Mouse (Mus musculus) fibroblast of lung, adult 2 months (primary cell): ENCODE data around the gene Tec.
"Not testable (repeated sequence)": the region's sequence is repeated elsewhere in the genome, so short reads cannot be mapped to it uniquely, and the experiment has no call there.

Experiments used
- DNase-seq: peaks from one replicate; pipeline ENCODE4 v3.0.0-alpha.2; 2011; ENCODE audit warnings: low read depth

Gene Tec

DNA sequence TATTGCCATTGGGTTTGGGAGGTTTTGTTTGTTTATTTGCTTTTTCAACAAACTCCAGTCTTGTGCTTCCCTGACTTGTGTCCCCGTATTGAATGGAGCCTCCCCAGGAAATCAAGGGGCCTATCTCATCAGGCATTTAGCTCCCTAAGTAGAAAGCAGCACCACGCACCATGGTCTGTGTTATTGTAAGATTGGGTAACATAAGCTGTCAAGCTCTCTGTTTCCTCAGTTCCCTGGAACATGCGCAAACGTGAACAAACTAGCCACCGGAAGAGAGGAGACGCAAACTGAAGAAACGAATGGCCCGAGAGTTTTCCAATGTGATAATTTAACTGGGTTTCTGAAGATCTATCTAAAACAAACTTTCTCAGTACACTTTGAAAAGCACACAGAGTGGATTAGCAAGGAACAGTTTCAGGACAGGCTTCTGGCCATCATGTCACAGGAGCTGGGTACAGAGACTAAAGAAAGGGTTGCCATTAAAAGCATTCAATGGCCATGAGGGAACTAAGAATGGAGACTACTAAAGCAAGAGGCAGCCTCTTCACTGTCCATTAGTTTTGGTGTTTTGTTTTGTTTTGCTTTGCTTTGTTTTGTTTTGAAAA is 48.1 kb downstream of the Tec start:
- no peak for DNase-seq

GRCm38 (mm10) chr5:72818513-72819180 is 49.6 kb downstream of the Tec start:
- no peak for DNase-seq

DNA sequence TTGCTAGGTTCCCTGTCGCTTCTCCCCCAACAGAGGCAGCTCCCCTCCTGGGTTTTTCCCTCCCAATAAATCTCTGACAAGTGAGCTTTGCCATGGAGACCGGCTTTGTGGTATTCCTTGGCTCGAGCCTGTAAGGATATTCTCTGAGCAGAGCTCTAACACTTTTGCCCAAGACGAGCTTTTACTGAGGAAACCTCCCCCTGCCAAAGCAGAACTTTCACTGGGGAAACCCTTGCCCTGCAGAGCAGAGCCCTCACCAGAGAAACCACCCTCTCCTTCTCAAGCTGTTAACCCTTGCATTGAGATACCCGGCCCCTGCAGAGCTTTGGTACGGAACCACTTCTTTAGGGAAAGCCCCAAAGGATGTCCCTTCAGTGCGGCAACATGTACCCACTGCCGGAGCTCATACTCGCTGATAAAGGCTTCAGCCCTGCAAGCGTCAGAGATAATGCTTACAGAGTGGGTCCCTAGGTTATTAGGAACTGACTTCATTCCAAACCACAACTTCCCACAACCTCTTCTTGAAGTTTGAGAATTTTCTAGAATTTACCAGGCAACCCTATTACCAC is 50.7 kb downstream of the Tec start:
- no peak for DNase-seq

DNA sequence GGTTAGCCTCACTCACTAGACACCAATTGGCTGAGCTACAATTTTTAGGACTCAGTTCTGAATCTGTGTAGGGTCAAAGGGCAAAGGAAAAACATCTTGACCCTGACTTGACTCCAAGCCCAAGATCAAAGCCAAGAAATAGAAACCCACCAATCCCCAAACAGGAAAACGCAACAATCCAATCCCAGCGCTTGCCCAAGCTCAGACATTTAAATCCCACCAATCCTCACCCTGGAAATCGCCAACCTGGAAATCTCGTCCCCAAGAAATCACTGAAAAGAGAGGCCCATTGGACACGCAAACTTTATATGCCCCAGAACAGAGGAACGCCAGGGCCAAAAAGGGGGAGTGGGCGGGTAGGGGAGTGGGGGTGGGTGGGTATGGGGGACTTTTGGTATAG is 51.3 kb downstream of the Tec start:
- DNase-seq = not testable (repeated sequence)

- no peak for DNase-seq
These were observed 51.8 kb downstream of the Tec start for GRCm38 (mm10) chr5:72816491-72816890.

DNA sequence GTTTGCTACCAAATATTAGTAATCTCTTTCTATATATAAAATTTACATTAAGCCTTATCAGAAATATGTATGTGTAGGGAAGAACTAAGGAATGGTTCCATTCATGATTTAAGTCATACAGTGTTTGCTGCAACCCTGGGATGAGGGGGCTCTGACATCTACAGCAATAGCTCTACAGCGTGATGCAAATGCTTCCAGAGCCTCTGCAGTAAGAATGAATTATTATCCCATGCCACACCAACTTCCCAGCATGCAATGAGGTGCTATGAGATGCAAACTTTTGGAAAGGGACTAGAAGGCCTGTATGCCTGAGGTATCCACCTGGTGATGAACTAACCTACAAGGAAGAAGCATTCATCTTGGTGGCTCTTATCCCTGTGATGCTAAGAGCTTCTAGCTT is 52.2 kb downstream of the Tec start:
- DNase-seq = no peak

DNA sequence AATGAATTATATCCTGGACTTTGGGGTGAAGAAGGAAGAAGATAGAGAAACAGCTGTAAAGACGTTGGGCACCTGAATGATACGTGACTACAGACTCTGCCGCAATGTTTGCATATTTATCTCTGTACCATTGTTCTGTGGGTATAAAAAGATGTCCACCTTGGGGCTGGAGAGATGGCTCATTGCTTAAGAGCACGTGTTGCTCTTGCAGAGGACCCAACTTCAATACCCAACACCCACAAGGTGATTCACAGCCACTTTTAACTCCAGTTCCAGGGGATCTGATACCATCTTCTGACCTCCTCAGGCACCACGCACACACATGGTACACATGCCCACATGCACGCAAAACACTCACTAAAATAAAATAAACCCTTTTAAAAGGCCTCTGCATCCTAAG is 52.9 kb downstream of the Tec start:
- no peak for DNase-seq

GRCm38 (mm10) chr5:72814072-72814471 is 54.2 kb downstream of the Tec start:
- DNase-seq = no peak

DNA sequence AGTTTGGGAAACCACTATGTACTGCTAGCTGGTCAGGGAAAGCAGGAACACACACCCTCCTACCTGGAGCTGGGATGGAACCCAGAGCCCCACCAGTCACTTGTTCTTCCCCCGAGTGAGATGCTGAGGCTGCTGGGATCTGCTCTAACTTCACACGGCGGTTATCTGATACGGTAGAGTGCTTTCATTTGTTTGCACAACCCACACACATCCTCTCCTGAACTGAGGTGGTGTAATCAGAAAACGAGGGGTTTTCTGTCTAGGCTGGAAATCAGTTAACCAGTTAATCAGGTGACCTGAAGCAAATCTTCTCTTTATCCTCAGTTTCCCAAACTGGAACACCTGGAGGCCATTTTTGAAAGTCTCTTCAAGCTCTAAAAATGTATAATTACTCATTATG is 55.4 kb downstream of the Tec start:
- no peak for DNase-seq

DNA sequence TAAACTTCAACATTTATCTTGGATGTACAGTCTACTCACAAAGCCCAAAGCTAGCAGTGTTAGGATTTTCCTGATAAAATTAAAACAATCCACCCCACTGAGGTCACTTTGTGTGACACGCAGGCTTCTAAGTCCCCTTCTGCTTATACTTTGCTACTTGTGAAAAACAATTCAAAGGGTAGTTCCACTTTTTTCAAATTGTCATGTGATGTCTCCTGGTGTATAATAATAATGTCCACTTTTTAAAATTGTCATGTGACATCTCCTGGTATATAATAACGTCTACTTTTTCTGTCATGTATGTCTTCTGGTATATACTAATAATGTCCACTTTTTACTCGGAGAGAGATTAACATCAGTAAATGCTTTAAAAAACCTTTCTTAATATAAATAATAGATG is 56.0 kb downstream of the Tec start:
- DNase-seq = no peak

- no peak for DNase-seq
These were observed 56.9 kb downstream of the Tec start for GRCm38 (mm10) chr5:72811397-72811796.

- DNase-seq = no peak
These were observed 57.3 kb downstream of the Tec start for GRCm38 (mm10) chr5:72810990-72811389.

DNA sequence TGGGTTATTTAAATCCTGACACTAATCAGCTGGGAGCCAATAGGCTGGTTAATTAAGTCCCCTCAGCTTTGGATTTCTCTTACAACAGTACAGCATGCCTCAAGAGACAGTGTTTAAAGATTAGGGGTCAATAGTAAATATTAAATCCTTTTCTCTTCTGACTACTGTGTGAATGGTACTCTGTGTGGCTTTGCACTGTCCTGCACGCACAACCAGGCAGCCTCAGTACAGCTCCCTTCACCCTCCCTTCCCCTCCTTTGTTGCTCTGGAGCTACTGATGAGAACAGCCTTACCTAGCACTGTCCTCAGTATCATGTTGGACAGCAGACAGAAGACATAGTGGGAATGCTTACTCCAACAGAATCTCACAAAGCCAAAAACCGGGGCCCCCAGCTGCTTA is 58.8 kb downstream of the Tec start:
- DNase-seq = no peak

DNA sequence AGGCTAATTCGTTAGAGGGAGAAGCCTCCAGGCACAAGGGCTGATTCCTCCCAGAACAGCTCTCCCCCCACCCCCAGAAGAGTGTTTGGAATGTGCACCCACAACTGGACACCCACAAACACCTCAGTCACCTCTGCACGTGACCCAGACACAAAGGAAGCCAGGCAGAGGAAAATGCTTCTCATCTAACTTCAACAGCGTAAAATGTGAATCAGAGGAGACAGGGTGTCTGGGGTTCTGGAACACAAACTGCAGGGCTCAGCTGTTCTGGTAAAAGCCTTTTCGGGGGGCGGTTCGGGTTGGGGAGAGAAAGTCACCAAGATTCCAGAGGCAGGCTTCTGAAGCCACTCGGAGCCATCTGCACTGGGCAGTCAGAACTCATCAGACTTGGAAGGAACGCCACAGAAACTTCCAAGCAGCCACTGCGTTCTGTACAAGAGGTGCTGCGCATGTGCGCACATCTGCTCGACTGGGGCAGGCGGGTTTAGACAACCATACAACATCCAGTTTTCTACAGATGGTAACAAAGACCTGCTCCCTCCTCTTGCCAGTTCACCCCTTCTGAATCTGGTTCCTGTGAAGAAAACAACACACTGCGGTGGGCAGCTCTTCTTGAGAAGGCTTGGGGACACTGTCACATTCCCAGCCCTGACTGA is 59.7 kb downstream of the Tec start:
- DNase-seq = peak; percentile 35

- DNase-seq = peak; percentile 49
These were observed 65.4 kb downstream of the Tec start for GRCm38 (mm10) chr5:72802851-72803250.

- no peak for DNase-seq
These were observed 69.7 kb downstream of the Tec start for GRCm38 (mm10) chr5:72798563-72798962.

- no peak for DNase-seq
These were observed 72.1 kb downstream of the Tec start for GRCm38 (mm10) chr5:72796186-72796613.

DNA sequence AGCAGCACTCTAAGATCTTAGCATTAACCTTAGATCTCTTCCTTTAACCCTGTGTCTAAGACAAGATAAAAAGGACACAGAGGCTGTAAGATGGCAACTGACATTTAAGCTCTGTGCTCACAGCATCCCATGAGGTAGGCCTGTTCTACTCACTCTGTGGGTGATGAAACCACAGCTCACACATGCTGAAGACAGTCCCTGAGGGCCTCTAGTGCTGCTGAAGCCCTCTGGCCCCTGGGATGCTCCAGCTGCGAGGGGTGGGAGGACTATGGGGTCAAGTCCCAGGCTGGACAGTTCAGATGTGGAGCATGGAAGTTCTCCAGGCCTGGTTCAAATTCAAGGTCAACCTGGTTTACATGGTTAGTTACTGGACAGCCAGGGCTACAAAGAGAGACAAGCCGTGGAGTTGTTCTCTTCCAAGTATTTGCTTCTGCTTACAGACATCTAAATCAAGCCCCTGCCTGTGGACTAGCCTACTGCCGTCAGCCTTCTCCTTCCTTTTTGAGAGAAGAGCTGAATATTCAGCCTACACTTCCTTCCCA is 74.9 kb downstream of the Tec start:
- no peak for DNase-seq

- no peak for DNase-seq
These were observed 76.5 kb downstream of the Tec start for GRCm38 (mm10) chr5:72791789-72792188.

GRCm38 (mm10) chr5:72791386-72791785 is 76.9 kb downstream of the Tec start:
- DNase-seq = no peak

DNA sequence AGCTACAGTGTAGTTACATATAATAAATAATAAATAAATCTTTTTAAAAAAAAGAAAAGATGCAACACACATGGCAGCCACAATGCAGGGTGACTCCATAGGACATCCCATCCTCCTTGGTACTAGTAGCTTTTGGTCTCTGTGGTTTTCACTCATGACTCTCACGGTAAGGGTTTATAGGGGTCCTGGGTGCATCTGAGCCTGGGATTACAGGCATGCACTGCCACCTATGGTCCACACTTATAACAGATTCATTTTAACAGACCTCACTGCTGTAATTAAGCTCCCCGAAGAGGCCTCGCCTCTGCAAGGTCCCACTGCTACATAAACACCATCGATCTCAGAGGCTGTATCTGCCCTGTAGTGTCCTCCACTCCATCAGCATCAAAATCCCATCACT is 82.8 kb downstream of the Tec start:
- no peak for DNase-seq

GRCm38 (mm10) chr5:72784719-72785118 is 83.6 kb downstream of the Tec start:
- DNase-seq = no peak

DNA sequence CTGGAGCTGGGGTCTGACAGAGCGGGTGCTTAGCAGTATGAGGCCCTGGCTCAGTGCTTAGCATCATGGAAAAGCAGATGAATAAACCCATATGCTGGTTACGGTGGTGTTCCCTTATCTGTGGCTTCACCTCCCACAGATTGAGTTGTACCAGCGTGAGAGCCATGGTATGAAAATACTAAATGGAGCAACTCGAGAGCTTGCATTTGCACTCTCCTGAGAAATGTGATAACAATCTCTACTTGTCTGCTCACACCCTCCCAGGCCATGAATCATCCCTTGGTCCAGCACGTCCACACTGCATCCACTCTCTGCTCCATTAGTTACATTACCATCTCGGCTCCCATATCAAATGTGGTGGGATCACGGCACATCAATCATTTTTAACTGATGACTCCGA is 84.3 kb downstream of the Tec start:
- no peak for DNase-seq
